Mouse (Mus musculus) heart, adult 11 months (tissue): ENCODE data around the gene Tyms.

Experiments
- DNase-seq: peaks from one replicate; pipeline ENCODE4 v3.0.0; 2022

The Tyms gene

DNA sequence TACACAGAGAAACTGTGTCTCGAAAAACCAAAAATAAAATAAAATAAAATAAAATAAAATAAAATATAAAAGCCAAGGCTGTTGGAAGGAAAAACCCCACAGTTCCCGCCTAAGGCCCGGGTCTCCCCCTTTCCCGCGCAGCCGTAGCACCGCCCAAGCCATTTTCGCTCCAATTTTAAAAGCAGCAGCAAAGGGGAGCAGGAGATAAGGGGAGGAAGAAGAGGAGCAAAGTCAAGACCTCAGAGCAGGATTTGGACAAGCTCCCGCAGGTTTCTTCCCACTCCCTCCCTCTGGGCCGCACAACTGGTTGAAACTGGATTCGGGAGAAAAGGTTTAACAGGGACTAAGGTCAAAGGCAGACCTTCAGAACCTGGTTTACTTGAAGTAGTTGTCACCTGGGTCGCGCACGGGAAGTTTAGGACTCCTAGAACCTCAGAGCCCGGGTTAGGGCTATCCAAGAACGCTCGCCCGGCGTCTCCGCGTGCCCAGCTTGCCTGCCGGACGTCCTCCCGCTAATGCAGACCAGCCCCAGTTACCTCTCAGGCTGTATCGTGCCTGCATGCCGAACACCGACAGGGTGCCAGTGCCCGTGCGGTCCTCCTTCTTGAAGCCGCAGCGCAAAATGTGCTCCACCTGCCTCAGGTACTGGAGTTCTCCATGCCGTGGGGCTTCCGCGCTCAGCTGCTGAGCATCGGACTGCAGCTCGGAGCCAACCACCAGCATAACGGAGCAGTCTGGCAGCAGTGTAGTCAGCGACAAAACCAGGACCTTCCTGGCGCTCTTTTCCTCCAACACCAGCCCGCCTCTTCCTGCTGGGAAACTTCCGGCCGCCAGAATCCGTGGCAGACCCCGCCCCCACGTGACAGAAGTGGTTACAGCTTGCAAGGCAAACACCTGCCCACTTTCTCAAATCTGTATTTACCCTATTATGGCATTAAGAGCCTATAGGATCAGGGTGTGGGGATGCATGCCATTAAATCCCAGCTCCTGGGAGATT lies at the start of gene Tyms:
Tyms (minus strand) TSS at position 793 of the 997 bp plus-strand sequence.
- peak; percentile 98 for DNase-seq

DNA sequence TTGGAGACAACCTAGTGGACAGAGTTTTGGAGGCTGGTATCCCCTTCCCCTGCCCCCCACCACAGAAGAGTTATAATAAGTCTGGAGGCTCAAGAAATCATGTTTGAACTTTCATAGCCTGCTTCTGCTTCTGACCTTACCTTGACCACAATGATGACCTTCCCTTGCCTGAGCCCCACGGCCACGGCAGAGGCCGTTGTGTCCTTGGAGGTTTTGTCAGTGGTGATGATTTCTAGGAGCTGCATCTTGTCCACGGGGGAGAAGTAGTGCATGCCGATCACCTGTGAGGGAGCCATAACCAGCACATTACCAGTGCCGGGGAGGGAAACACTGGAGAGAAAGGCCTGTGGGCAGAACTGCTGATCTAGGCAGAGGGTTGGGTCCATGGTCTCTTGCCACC lies 49.1 kb upstream of the Tyms start:
- DNase-seq, result no peak

DNA sequence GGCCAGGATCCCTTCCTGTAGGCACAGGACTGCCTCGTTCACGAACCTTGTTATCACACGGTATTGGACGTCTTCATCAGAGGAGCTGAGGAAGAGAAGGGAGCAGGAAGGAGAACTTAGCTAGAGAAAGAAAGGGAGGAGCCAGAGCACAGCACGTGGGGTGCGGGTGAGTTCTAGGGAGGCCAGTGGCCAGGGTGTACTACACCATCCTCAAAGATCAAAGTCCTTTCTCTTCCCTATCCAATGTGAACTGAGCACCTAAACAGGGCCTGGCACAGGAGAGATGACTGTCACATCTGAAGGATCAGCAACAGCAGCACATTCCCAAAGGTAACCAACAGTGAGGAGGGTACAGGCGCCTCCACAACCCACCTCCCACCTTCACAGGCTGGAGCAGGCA lies 46.7 kb upstream of the Tyms start:
- no peak for DNase-seq

DNA sequence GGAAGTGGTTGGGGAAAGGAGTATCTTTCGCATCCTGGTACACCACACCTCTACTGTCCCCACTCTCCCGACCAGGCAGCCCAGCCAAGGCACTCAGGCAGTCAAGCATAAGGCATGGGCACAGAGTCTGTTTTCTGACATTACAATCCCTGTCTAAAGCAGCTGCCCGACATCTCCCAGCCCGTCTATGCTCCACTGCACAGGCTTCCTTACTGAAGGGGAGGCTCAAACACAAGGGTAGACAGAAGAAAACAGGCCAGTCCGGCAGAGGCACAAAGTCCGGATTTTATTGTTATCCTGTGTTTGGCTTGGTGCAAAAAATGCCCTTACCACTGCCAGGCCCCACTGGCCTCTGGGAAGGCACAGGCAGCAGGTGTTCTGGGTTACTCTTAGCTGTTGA lies 45.7 kb upstream of the Tyms start:
- no peak for DNase-seq

DNA sequence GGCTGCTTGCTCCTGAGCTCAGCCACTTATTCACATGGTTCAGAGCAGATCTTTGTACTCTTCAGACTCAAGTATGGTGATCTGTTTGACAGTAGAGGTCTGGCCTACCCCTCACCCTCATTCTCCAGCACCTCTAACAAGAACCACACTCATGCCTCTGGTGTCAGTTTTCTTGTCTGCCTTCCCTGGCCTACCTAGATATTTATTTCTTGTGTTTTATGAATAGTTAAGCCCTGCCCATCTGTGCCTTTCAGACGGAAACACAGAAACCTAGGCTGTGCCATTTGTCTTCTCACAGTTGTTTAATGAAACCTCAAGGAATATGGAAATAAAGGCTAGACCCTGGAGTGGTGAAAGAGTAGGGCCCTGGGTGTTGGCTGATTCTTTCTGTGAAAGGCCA lies 44.6 kb upstream of the Tyms start:
- no peak for DNase-seq

DNA sequence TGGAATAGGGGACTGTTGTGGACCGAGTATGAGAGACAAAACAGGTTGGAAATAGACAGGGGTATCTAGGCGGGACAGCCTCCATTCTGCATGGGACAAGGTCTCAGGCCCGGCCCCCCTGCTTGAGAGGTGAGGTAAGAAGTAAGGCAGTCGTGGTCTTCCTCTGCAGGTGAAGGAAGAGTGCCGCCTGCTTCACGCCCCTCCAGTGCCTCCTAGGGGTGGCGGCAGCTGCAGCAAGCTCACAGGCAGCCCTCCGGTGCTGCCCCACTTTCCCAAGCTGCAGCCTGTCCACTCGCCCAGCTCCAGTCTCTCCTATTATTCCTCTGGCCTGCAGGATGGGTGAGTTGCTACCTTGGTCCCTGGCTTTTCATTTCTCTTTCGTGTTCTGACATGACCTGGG lies 42.3 kb upstream of the Tyms start:
- DNase-seq, result no peak

DNA sequence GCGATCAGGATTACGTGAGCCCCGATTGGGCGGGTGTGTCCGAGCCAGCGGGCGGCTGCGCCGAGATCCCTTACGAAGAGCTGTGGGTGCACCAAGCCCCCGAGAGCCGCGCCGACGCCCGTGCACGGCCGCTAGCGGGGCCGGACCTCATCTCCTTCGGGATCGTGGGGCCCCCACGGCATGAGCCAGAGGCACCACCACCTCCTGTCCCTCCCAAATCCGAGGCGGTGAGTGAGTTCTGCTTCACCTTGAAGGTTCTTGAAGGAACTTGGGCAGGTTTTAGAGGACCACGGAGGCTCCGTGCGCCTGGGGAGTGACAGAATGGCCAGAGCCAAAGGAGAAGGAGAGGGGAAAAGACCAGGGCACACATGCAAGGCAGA lies 41.3 kb upstream of the Tyms start:
- DNase-seq, result no peak

DNA sequence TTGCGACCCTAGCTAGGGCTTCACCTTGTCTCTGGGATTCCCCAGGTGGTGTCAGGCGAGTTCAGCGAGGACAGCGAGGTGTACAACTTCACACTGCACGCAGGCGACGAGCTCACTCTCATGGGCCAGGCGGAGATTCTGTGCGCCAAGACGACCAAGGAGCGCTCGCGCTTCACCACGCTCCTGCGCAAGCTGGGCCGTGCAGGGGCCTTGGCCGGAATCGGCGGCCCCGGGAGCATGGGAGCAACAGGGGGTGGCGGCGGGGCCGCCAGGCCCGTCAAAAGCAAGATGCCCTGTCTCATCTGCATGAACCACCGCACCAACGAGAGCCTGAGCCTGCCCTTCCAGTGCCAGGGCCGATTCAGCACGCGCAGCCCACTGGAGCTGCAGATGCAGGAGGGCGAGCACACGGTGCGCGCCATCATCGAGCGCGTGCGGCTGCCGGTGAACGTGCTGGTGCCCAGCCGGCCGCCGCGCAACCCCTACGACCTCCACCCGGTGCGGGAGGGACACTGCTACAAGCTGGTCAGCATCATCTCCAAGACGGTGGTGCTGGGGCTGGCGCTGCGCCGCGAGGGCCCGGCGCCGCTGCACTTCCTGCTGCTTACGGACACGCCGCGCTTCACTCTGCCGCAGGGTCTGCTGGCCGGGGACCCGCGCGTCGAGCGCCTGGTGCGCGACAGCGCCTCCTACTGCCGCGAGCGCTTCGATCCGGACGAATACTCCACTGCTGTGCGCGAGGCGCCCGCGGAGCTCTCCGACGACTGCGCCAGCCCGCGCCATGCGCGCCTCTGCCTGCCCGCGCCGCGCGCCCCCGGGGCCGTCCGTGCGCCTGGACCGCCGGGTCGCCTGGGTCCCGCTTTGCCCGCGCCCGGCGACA lies 40.7 kb upstream of the Tyms start:
- DNase-seq, result peak; percentile 96

DNA sequence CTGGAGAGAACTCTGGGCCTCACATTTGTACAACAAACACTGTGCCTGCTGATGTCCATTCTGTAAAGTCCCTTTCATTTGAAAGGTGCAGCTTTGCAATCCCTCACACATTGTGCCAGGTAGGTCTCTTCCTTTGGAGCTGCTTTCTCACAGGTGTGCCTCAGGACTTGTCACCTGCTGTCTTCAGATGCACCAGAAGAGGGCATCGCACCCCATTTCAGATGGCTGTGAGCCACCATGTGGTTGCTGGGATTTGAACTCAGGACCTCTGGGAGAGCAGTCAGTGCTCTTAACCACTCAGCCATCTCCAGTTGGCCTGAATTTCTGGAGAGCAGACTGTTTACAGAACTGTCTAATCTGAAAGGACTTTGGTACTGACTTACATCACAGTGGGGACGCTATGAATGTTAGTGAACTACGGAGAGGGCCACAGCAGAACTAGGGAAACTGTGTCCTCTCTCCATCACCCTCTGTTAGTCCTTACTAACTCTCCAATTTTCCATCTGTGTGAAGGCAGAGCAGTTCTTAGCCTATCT lies 39.2 kb upstream of the Tyms start:
- DNase-seq, result no peak

DNA sequence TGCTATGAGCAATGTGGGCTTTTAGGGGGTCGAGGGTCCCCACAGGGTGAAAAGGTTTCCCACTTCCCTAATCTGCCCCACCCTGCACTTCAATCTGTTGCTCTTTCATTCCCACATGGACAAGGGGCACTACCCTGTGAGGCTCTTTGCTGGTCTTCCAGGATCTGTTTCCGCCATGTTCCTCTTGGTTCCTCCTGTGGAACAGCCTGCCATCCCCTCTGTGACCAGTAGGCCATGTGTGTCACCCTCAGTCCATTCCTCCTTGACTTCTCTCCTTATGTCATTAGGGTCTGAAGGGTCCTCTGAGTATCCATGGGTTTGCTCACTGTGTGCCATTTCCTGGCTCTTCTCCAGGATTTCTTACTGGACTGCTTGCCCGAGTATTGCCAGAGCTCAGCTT lies 38.4 kb upstream of the Tyms start:
- no peak for DNase-seq

DNA sequence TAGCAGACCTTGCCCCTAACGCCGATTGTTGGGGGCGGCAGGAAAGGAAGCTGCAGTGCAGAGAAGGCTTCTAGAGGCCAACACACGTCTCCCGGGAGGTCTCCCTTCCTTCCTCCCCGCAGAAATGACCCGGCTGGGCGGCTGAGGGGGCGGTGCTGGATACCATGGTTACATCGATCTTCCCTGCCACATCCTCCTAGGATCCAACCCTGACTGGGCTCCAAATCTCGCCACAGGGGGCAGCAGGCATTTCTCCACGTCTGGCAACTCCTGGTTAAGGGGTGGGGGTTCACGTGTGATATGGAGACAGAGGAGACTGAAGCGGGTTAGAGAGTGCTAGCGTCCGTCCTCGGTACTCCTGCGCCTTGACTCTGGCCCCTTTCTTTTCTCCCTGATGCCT lies 37.7 kb upstream of the Tyms start:
- DNase-seq, result peak; percentile 95

DNA sequence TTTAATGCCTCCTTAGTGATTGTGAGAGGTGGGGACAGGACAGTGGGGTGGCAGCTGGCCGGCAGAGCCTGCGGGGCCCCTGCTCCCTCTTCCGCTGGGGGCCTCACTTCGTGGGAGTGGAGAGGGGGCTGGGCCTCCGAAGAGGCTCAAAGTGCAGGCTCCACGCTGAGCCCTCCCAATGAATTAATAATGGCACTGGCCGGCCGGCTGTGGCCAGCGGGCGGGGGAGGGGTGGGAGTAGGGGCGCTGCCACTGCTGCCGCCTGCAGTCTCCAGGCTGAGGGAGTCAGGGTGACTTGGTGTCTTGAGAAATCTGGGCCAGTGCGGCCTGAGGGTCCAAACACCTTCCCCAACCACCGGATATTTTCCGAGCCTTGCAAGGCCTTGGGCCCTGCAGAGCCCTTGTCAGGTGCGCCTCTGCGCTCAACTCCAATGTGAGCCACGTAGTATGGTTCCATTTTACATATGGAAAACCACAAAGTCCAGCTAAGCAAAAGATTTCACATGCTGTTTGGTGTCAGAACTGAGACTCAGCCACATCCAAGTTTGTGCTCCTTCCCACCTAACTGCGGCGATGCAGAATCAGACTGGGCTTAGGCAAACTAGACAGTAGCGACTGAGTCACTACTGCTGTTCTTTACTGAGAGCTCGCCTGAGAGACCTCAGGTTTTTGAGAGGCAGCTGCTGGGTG lies 37.1 kb upstream of the Tyms start:
- no peak for DNase-seq

DNA sequence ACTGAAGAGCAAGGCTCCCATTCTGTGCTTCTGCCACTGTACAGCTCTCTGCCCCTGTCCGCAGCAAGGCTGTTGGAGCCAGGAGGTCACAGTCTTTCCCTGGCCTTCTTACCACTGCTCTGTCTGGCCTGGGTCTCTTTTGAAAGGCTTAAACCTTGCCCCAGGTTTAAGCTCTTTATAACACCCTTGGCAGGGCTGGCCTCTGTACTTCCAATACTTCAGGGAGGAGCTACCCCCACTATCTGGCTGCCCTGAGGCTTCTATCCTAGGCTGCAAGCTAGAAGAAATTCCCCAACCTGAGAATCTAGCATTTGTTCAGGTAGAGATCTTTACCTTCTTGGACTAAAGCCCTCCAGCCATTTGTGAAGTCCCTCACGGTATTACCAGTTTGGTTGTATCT lies 36.5 kb upstream of the Tyms start:
- no peak for DNase-seq

DNA sequence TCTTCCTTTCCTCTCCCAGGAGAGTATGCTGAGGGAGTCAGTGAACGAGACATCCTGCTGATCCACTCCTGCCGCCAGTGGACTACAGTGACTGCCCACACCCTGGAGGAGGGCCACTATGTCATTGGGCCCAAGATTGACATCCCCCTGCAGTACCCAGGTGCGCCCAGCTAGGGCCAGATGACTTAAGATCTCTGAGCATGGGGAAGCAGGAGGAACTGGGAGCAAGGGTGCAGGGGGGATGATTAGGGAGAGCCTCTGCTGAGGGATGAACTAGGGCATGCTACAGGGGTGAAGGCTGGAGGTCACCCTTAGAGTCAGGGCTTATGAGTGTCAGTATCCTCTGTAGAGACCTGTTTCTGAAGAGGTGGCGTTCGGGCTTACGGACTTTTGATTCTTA lies 34.8 kb upstream of the Tyms start:
- DNase-seq, result peak; percentile 82

DNA sequence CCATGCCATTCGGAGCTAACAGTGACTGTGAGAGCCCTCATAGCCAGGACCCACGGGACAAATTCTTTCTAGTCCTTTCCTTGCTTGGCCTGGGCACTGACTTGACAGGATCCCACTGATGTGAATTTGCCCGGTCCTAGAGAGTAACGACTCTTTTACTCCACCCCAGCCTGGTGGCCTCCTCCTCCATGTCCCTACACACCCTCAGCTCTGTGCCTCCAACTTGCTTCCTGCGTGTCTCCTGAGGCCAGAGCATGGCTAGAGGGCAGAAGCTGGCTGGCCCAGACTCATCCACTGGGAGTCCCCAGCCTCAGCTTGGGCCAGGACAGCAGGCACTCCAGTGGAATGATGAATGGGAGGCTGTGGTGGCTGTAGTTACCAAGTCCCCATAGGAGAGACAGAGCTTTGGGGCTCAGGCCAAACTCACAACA lies 34.2 kb upstream of the Tyms start:
- DNase-seq, result peak; percentile 89

DNA sequence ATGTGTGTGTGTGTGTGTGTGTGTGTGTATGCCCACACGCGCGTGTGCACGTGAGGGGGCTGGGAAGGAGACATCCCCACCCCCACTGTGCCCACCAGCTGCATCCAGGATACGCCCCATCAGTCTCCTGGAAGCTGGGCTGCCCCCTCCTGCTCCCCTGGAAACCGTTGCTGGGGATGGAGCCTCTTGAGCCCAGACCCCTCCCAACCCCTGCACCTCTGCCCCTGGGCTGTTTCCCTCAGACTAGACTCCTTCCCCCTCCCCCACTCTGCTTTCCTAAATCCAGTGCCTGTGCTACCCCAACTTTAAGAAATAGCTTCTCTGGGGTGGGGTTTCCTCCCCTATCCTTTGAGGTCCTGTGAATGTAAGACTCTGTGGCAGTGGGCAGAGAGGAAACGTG lies 33.8 kb upstream of the Tyms start:
- DNase-seq, result peak; percentile 86

DNA sequence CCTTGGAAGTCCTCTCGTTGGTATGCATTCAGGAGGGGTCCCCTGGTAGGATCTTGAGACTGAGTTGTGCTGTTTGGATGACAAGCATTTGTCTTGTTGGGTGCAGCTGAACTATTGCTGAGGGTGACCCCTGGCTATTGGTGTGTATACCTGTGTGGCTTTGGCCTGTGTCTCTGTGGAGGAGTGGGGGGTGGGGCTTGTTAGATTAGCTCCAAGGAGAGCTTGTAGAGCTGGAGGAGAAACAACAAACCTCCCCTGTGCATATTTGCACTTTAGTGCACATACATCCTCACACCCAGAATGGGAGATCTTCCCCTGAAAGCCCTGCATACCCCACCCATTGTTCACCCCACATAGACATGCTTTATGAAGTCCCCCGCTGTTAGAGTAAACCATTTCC lies 33.3 kb upstream of the Tyms start:
- peak; percentile 78 for DNase-seq

DNA sequence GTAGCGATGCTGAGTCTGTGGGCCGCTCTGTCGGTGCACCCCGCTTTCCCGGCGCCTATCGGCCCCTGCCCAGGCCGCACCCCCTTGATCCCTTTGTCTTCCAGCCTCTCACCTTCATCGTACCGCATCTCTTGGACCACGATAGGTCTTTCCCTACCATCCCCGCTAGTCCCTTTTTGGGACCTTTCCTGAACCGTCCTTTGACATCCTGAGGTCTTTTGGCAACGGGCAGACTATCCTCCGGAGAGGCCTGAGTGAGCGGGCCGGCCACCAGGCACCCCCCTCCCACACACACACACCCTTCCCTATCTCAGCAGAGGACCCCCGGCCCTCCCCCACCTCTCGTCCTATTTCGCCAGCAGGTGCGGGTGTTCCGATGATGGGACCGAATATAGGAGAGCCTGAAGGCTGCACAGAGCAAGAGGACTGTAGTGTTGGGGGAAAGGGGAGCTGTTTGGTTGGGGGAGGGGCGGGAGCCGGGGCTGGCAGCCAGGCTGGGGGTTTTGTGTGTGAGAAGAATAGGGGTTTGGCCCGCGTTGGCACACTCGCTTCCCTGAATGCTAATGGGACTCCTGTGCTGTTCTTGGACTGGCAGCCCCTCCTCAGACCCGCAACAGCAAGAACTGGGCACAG lies 32.4 kb upstream of the Tyms start, which contains the start of gene 3110082J24Rik:
3110082J24Rik (minus strand) TSS at position 419 of the 633 bp plus-strand sequence.
- DNase-seq, result peak; percentile 88

DNA sequence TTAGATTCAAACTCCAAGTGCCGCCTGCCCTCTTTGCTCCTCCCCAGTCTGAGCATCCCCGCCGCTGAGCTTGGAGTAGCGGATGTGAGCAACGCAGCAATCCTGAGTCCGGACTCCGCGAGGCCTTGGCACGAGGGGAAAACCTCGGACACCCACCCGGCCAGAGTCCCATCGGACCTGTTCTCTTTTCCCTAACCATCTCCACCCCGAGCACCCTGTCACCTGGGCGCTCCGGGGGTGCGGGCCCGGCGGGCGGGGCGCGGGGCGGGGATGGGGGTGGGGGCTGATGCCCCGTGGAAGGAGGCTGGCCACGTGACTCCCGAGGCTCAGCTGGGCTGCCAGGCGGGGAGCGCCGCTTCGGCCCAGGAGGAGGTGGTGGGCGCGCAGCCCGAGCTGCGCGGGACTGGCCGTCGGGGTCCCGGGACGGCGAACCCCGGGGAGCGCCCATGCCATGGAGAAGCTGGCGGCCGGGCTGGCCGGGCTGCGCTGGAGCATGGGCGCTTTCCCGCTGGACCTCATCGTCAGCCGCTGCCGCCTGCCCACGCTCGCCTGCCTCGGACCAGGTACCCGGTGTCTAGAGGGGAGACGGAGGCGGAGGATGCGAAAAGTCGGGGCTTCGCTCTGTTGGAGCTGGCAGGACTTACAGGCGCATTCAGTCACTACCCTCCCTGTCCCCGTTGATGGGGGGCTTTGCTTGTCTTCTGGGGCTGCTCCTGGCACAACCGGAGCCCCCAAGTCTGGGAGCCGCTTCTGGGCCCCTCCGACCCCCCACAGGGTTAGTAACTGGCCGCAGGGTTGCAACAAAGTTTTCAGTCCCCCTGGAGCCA lies 31.6 kb upstream of the Tyms start, which contains the start of gene Garem2:
Garem2 (plus strand) TSS at position 321 of the 827 bp plus-strand sequence.
- peak; percentile 93 for DNase-seq

DNA sequence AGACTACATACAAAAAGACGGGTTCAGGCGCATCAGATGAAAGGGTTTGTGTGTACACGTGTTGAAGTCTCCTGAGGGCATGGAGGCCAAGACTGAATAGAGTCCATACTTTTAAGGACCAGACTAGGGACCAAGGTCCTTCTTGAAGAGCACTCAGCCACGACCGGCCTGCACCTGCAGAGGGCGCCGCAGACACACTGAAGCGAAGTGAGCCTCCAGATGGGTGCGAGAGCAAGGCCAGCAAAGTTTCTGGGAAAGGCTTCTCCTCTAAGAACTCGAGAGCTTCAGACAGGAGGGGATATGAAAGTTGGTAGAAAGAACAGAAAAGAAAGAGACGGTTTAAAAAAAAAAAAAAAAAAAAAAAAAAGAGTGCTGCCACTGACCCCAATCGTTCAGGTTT lies 30.9 kb upstream of the Tyms start:
- peak; percentile 92 for DNase-seq

DNA sequence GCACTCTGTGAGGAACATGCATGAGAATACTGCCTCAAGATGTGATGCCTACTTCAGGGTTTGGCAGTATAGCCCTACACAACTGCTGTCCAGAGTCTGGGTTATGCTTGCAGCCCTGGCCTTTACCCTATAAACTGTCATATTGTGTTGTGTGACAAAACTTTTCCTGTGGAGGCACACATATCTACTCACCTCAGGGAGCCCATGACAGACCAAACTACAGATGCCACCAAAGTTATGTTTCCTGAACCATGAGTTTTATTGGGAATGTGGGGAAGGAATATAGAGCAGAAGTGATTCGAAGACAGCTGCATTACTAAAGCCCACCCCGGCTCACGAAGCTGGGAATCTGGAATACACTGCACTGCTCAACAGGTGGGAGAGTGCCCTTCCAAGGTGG lies 29.9 kb upstream of the Tyms start:
- DNase-seq, result peak; percentile 54
